Mouse (Mus musculus) limb, embryonic 12.5 days (tissue): ENCODE data around the gene Egln2. TPM values are rescaled to one million over a fixed set of nuclear protein-coding genes. Genes with fewer than 3 reads are reported as not detected.
A peak's percentile ranks its signal among the peaks of the same experiment; 100 is the strongest.

ENCODE experiments used
- ATAC-seq: fragments of 200-750 bp; cut with Nextera tagmentation; 2 replicates; pipeline ENCODE4 v1.8.0; 2017; ENCODE audit warnings: low read depth, moderate TSS enrichment; ENCODE audit not compliant: insufficient number of reproducible peaks, insufficient read depth, low FRiP score, low TSS enrichment
- H3K27ac ChIP-seq: fragments of 300-500 bp; sonication (generic); 2 replicates; pipeline ENCODE4 v1.5.1; 2016; ENCODE audit warnings: mild to moderate bottlenecking, moderate library complexity
- H3K27me3 ChIP-seq: fragments of 300-500 bp; sonication (generic); 2 replicates; pipeline ENCODE4 v1.6.1; 2016; ENCODE audit warnings: mild to moderate bottlenecking, moderate library complexity
- H3K36me3 ChIP-seq: fragments of 300-500 bp; sonication (generic); 2 replicates; pipeline ENCODE4 v1.6.1; 2016; ENCODE audit warnings: mild to moderate bottlenecking, moderate library complexity
- H3K4me1 ChIP-seq: fragments of 300-500 bp; sonication (generic); replicated peaks from 2 replicates; pipeline ENCODE4 v1.6.1; 2016
- H3K4me2 ChIP-seq: fragments of 300-500 bp; sonication (generic); 2 replicates; pipeline ENCODE4 v1.6.1; 2016; ENCODE audit warnings: mild to moderate bottlenecking, moderate library complexity
- H3K4me3 ChIP-seq: fragments of 300-500 bp; sonication (generic); replicated peaks from 2 replicates; pipeline ENCODE4 v1.5.1; 2016; ENCODE audit warnings: mild to moderate bottlenecking
- H3K9ac ChIP-seq: fragments of 300-500 bp; sonication (generic); replicated peaks from 2 replicates; pipeline ENCODE4 v1.6.1; 2016; ENCODE audit warnings: mild to moderate bottlenecking, moderate library complexity
- H3K9me3 ChIP-seq: fragments of 300-500 bp; sonication (generic); 2 replicates; pipeline ENCODE4 v1.6.1; 2016; ENCODE audit warnings: mild to moderate bottlenecking, moderate library complexity
- WGBS: fragments of 180-500 bp; shearing (Covaris S2); methylation state at CpG from one replicate; pipeline ENCODE4 v1.1.7; 2016; 5-methylcytosine and 5-hydroxymethylcytosine counted together
- polyA plus RNA-seq: library from polyadenylated mRNA; unstranded; fragments of >200 nt; fragmentation: Nextera tagmentation; extraction: Ambion mirVana; gene quantifications from 2 replicates; pipeline ENCODE4 v1.2.1, GENCODE M21; 2016

Egln2 gene
- 87.3 and 88.9 TPM in 2 replicates for polyA plus RNA-seq

GRCm38 (mm10) chr7:27166614-27167474, at the start of gene Egln2:
Gene Egln2, minus strand, starts transcription at chr7:27166802.
- peak within 1 kb of the TSS; percentile 72 for H3K4me3 ChIP-seq
- no peaks in the 10 kb centered on the region for H3K27me3 ChIP-seq
- peak within 1 kb of the TSS; percentile 98 for H3K27ac ChIP-seq
- ATAC-seq: peak; percentile 69
- no peaks in the 10 kb centered on the region for H3K9me3 ChIP-seq
- peaks cover 53% of the 10 kb centered on the region for H3K36me3 ChIP-seq
- peak within 1 kb of the TSS; percentile 84 for H3K4me2 ChIP-seq
- peak within 1 kb of the TSS; percentile 83 for H3K9ac ChIP-seq
- peaks cover 45% of the 10 kb centered on the region for H3K4me1 ChIP-seq
- WGBS: 1% methylated on average over 61 of the region's 61 CpGs

GRCm38 (mm10) chr7:27212626-27213025, 46.0 kb upstream of the Egln2 start:
- Histone ChIP-seq H3K36me3 (peaks cover 90% of the 10 kb centered on the region), H3K4me1 (no peaks in the 10 kb centered on the region), H3K4me3 (no peak overlapping the region), H3K4me2 (no peak overlapping the region), H3K27ac (no peak overlapping the region), H3K9me3 (no peaks in the 10 kb centered on the region), H3K27me3 (no peaks in the 10 kb centered on the region), H3K9ac (no peak overlapping the region)
- no peak for ATAC-seq
- WGBS: 88% methylated on average over 2 of the region's 2 CpGs

- no peak overlapping the region for H3K9ac ChIP-seq
- H3K27ac ChIP-seq: no peak overlapping the region
- no peak for ATAC-seq
- no peak overlapping the region for H3K4me2 ChIP-seq
- H3K36me3 ChIP-seq: peaks cover 76% of the 10 kb centered on the region
- no peaks in the 10 kb centered on the region for H3K4me1 ChIP-seq
- no peaks in the 10 kb centered on the region for H3K27me3 ChIP-seq
- no peak overlapping the region for H3K4me3 ChIP-seq
- H3K9me3 ChIP-seq: no peaks in the 10 kb centered on the region
- 91% methylated on average over 8 of the region's 8 CpGs for WGBS
Measured at GRCm38 (mm10) chr7:27203730-27204449, 37.3 kb upstream of the Egln2 start.

GRCm38 (mm10) chr7:27198779-27199178, 32.2 kb upstream of the Egln2 start:
- no peak overlapping the region for H3K9ac ChIP-seq
- H3K4me3 ChIP-seq: no peak overlapping the region
- H3K4me1 ChIP-seq: peaks cover 12% of the 10 kb centered on the region
- ATAC-seq: no peak
- WGBS: 94% methylated on average over 8 of the region's 8 CpGs
- H3K9me3 ChIP-seq: no peaks in the 10 kb centered on the region
- H3K4me2 ChIP-seq: no peak overlapping the region
- no peaks in the 10 kb centered on the region for H3K27me3 ChIP-seq
- H3K27ac ChIP-seq: no peak overlapping the region
- peaks cover 50% of the 10 kb centered on the region for H3K36me3 ChIP-seq

- Histone ChIP-seq H3K36me3 (peaks cover 50% of the 10 kb centered on the region), H3K27me3 (no peaks in the 10 kb centered on the region), H3K9ac (no peak overlapping the region), H3K4me3 (no peak overlapping the region), H3K9me3 (no peaks in the 10 kb centered on the region), H3K4me2 (no peak overlapping the region), H3K27ac (no peak overlapping the region), H3K4me1 (peaks cover 15% of the 10 kb centered on the region)
- no peak for ATAC-seq
Measured at GRCm38 (mm10) chr7:27198355-27198754, 31.8 kb upstream of the Egln2 start.

GRCm38 (mm10) chr7:27197634-27198033, 31.0 kb upstream of the Egln2 start:
- Histone ChIP-seq H3K9ac (no peak overlapping the region), H3K27me3 (no peaks in the 10 kb centered on the region), H3K4me1 (peaks cover 15% of the 10 kb centered on the region), H3K27ac (no peak overlapping the region), H3K4me3 (no peak overlapping the region), H3K9me3 (no peaks in the 10 kb centered on the region), H3K4me2 (no peak overlapping the region), H3K36me3 (peaks cover 50% of the 10 kb centered on the region)
- 88% methylated on average over 8 of the region's 8 CpGs for WGBS
- ATAC-seq: no peak

GRCm38 (mm10) chr7:27197136-27197535, 30.5 kb upstream of the Egln2 start:
- H3K27me3 ChIP-seq: no peaks in the 10 kb centered on the region
- H3K36me3 ChIP-seq: peaks cover 51% of the 10 kb centered on the region
- no peak overlapping the region for H3K4me3 ChIP-seq
- H3K27ac ChIP-seq: no peak overlapping the region; the same call in 1 of the 2 replicates
- no peak for ATAC-seq
- H3K9ac ChIP-seq: no peak overlapping the region
- WGBS: 93% methylated on average over 3 of the region's 3 CpGs
- peak overlapping the region; percentile 58; the same call in 1 of the 2 replicates for H3K4me2 ChIP-seq
- H3K9me3 ChIP-seq: no peaks in the 10 kb centered on the region
- peaks cover 15% of the 10 kb centered on the region for H3K4me1 ChIP-seq

- Histone ChIP-seq H3K36me3 (peaks cover 53% of the 10 kb centered on the region), H3K9ac (peak within 1 kb of the TSS; percentile 89), H3K9me3 (no peaks in the 10 kb centered on the region), H3K27me3 (no peaks in the 10 kb centered on the region), H3K4me1 (peaks cover 15% of the 10 kb centered on the region), H3K4me2 (peak within 1 kb of the TSS; percentile 85), H3K4me3 (peak within 1 kb of the TSS; percentile 77), H3K27ac (peak within 1 kb of the TSS; percentile 98)
- under 1% methylated on average over 63 of the region's 64 CpGs for whole genome bisulfite sequencing
- ATAC-seq: peak; percentile 98
Measured at GRCm38 (mm10) chr7:27195681-27196611, 29.3 kb upstream of the Egln2 start, which contains the start of the genes BC024978 and Snrpa. Gene BC024978, plus strand, starts transcription at chr7:27195781. Gene Snrpa, minus strand, starts transcription at chr7:27196271.

- H3K4me3 ChIP-seq: 0 out of 2 replicates have a peak overlapping the region, but pooled peaks have one; percentile 3
- peaks cover 62% of the 10 kb centered on the region for H3K36me3 ChIP-seq
- H3K9me3 ChIP-seq: no peaks in the 10 kb centered on the region
- no peak for ATAC-seq
- no peak overlapping the region for H3K27ac ChIP-seq
- H3K27me3 ChIP-seq: no peaks in the 10 kb centered on the region
- peaks cover 15% of the 10 kb centered on the region for H3K4me1 ChIP-seq
- 0 out of 2 replicates have a peak overlapping the region, but pooled peaks have one; percentile 0 for H3K9ac ChIP-seq
- H3K4me2 ChIP-seq: 0 out of 2 replicates have a peak overlapping the region, but pooled peaks have one; percentile 85
- 88% methylated on average over 4 of the region's 4 CpGs for WGBS
Measured at GRCm38 (mm10) chr7:27193731-27194130, 27.1 kb upstream of the Egln2 start.

GRCm38 (mm10) chr7:27192434-27192833, 25.8 kb upstream of the Egln2 start:
- Histone ChIP-seq H3K27ac (no peak overlapping the region), H3K4me1 (peaks cover 15% of the 10 kb centered on the region), H3K4me2 (no peak overlapping the region), H3K27me3 (no peaks in the 10 kb centered on the region), H3K9me3 (no peaks in the 10 kb centered on the region), H3K4me3 (no peak overlapping the region), H3K9ac (no peak overlapping the region), H3K36me3 (peaks cover 67% of the 10 kb centered on the region)
- 94% methylated on average over 5 of the region's 5 CpGs for WGBS
- ATAC-seq: no peak
